Mouse (Mus musculus) limb, embryonic 11.5 days (tissue): ENCODE data around the gene Sertad1. TPM values are rescaled to one million over a fixed set of nuclear protein-coding genes. Genes with fewer than 3 reads are reported as not detected.

Experiments used
- ATAC-seq: fragments of 200-750 bp; cut with Nextera tagmentation; 2 replicates; pipeline ENCODE4 v1.8.0; 2017; ENCODE audit warnings: low read depth; ENCODE audit not compliant: insufficient number of reproducible peaks, low FRiP score, low TSS enrichment
- DNase-seq: peaks from one replicate; pipeline ENCODE4 v3.0.0-alpha.2; 2015; ENCODE audit warnings: low spot score
- H3K27ac ChIP-seq: fragments of 300-500 bp; sonication (generic); replicated peaks from 2 replicates; pipeline ENCODE4 v1.5.1; 2014; ENCODE audit warnings: low read depth, mild to moderate bottlenecking, low read length
- H3K27me3 ChIP-seq: fragments of 300-500 bp; sonication (generic); 2 replicates; pipeline ENCODE4 v1.6.1; 2014; ENCODE audit warnings: mild to moderate bottlenecking, low read length, mixed read lengths; ENCODE audit not compliant: control insufficient read depth, insufficient read depth
- H3K36me3 ChIP-seq: fragments of 300-500 bp; sonication (generic); 2 replicates; pipeline ENCODE4 v1.6.1; 2014; ENCODE audit warnings: mild to moderate bottlenecking, low read length, moderate library complexity, mixed read lengths; ENCODE audit not compliant: control insufficient read depth, insufficient read depth
- H3K4me1 ChIP-seq: fragments of 300-500 bp; sonication (generic); 2 replicates; pipeline ENCODE4 v1.6.1; 2014; ENCODE audit warnings: low read length, mixed read lengths; ENCODE audit not compliant: control insufficient read depth, insufficient read depth
- H3K4me2 ChIP-seq: fragments of 300-500 bp; sonication (generic); 2 replicates; pipeline ENCODE4 v1.6.1; 2014; ENCODE audit warnings: low read depth, mild to moderate bottlenecking, moderate library complexity; ENCODE audit not compliant: severe bottlenecking
- H3K4me3 ChIP-seq: fragments of 300-500 bp; sonication (generic); 2 replicates; pipeline ENCODE4 v1.5.1; 2014; ENCODE audit warnings: low read depth, low read length
- H3K9ac ChIP-seq: fragments of 300-500 bp; sonication (generic); 2 replicates; pipeline ENCODE4 v1.6.1; 2014; ENCODE audit warnings: mild to moderate bottlenecking, low read length
- H3K9me3 ChIP-seq: fragments of 300-500 bp; sonication (generic); 2 replicates; pipeline ENCODE4 v1.6.1; 2016; ENCODE audit warnings: low read length; ENCODE audit not compliant: control insufficient read depth
- WGBS: fragments of 180-500 bp; shearing (Covaris S2); extraction: QIAGEN DNeasy Blood & Tissue Kit; methylation state at CpG from one replicate; pipeline ENCODE4 v1.1.7; 2014; 5-methylcytosine and 5-hydroxymethylcytosine counted together
- polyA plus RNA-seq: library from polyadenylated mRNA; unstranded; fragments of >200 nt; fragmentation: Nextera tagmentation; extraction: Ambion mirVana; gene quantifications from 2 replicates; pipeline ENCODE4 v1.2.1, GENCODE M21; 2014

Gene Sertad1
- polyA plus RNA-seq, 1 experiment from 2014 or later = 29.0 TPM

DNA sequence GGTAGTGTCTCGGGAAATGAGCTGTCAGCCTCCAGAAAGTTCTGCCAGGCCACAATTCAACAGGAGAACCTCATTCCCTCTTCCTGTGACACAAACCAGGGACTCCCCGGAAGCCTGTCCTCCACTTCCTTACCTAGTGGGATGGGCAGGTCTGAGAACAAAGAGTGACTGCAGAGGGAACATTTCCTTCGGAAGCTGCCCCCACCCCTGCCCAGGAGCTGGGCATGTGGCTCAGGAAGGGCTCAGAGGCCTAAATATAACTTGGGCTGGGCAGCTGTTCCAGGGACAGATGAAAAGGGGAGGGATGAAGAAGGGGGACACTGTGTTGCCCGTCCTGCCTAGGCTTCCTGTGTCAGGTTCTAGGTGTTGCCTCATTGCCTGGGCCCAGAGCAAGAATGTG, 14.9 kb downstream of the Sertad1 start:
- no peak for DNase-seq
- no peak for ATAC-seq
- H3K4me3 ChIP-seq = no peak overlapping the region
- H3K9me3 ChIP-seq = no peaks in the 10 kb centered on the region
- no peaks in the 10 kb centered on the region for H3K27me3 ChIP-seq
- no peaks in the 10 kb centered on the region for H3K4me1 ChIP-seq
- no peak overlapping the region; the same call in 1 of the 2 replicates for H3K4me2 ChIP-seq
- WGBS = 60% methylated on average over 4 of the region's 4 CpGs
- no peak overlapping the region for H3K9ac ChIP-seq
- H3K36me3 ChIP-seq = no peaks in the 10 kb centered on the region
- no peak overlapping the region for H3K27ac ChIP-seq

DNA sequence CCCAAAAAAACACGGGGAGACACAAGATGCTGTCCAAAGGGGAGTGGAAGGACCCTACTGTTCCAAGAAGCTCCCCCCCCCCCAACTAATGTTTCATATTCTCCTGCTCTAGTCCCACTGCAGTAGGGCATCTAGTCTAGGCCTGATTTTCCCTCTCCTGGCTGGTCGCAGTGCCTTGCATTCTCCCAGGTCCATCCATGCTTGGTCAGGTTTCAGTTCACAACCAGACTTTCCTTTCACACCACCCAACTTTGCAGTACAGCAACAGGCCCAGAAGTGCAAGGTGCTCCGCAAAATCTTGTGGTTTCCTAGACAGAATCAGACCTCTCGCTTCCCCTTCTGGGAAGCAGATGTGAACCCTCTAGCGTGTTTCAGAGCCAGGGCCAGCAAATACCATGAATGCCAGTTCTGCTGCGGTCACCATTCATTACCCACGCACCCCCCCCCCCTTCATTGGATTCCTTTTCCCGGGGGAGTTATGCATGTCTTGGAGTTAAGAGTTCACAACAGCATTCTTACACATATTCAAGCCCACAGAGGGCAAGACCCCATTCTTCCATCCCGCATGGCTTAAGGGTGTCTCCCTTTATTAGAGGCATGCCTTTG, 20.2 kb downstream of the Sertad1 start:
- DNase-seq (peak; percentile 45), ATAC-seq (no peak)
- no peaks in the 10 kb centered on the region for H3K36me3 ChIP-seq
- no peaks in the 10 kb centered on the region for H3K9me3 ChIP-seq
- no peaks in the 10 kb centered on the region for H3K27me3 ChIP-seq
- peak overlapping the region; percentile 49 for H3K4me2 ChIP-seq
- 0 out of 2 replicates have a peak, but pooled peaks cover 2% of the 10 kb centered on the region for H3K4me1 ChIP-seq
- no peak overlapping the region; the same call in 1 of the 2 replicates for H3K27ac ChIP-seq
- 56% methylated on average over 9 of the region's 9 CpGs for WGBS
- no peak overlapping the region for H3K9ac ChIP-seq
- H3K4me3 ChIP-seq = peak overlapping the region; percentile 47; the same call in 1 of the 2 replicates

DNA sequence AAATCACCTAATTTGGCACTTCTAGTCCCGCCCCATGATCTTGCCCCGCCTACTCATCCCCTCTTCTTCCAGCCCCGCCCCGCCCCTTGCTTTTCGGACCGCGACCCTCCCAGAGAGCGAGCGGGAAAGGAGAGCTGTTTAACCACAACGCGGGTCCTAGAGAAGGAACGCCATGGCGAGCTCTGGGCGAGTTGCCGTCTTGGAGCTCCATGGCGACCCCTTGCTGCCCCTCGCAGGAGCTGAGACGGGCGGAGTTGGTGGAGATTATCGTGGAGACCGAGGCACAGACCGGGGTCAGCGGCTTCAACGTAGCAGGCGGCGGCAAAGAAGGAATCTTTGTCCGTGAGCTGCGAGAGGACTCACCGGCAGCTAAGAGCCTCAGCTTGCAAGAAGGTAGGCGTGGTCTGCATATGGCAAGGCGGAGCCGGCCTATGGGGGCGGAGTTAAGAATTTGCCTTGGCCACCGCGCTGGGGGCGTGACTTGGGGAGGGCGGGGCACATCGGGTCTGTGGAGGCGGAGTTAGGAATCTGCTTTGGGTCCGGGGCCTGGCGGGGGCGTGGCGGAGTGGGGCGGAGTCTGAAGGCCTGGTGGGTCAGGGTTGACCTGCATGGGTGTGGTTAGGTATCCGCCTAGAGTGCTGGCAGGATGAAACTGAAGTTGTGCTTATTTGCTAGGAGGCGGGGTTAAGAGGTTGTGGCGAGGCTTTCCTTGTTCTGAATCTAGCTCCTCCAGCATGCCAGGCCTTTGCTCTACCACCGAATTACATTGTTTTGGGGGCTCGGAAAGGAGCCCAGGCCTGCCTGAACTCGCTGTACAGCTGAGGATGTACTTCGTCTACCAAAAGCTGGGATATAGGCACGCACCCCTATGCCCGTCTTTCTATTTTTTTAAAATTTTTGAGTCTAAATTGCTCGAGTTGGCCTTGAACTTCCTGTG, 21.3 kb downstream of the Sertad1 start:
- WGBS = under 1% methylated on average over 53 of the region's 54 CpGs
- H3K27me3 ChIP-seq = no peaks in the 10 kb centered on the region
- H3K4me1 ChIP-seq = 0 out of 2 replicates have a peak, but pooled peaks cover 2% of the 10 kb centered on the region
- ATAC-seq (peak; percentile 91), DNase-seq (peak; percentile 100)
- H3K4me2 ChIP-seq = peak overlapping the region; percentile 49
- H3K9ac ChIP-seq = peak overlapping the region; percentile 70
- no peaks in the 10 kb centered on the region for H3K36me3 ChIP-seq
- peak overlapping the region; percentile 96 for H3K27ac ChIP-seq
- H3K9me3 ChIP-seq = no peaks in the 10 kb centered on the region
- peak overlapping the region; percentile 47 for H3K4me3 ChIP-seq

DNA sequence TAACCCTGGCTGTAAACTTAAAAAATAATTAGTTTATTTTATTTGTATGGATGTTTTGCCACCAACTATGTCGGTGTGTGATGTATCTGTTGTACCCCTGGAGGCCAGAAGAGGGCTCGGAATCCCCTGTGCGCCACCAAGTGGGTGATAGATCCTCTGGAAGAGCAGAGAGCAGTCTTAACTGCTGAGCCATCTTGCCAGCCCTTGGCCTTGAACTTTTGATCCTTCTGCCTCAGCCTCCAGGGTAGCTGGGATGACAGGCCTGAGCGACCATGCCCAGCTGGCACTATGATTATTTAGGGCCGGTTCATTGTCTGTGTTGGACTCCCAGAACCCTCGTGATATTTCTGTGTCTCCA, 21.9 kb downstream of the Sertad1 start:
- Histone ChIP-seq H3K9ac (no peak overlapping the region), H3K4me1 (0 out of 2 replicates have a peak, but pooled peaks cover 2% of the 10 kb centered on the region), H3K9me3 (no peaks in the 10 kb centered on the region), H3K27me3 (no peaks in the 10 kb centered on the region), H3K4me2 (peak overlapping the region; percentile 49), H3K27ac (no peak overlapping the region), H3K36me3 (no peaks in the 10 kb centered on the region), H3K4me3 (peak overlapping the region; percentile 47)
- WGBS = 23% methylated on average over 6 of the region's 6 CpGs
- ATAC-seq = peak; percentile 7; the same call in 1 of the 2 replicates
- DNase-seq = peak; percentile 61

DNA sequence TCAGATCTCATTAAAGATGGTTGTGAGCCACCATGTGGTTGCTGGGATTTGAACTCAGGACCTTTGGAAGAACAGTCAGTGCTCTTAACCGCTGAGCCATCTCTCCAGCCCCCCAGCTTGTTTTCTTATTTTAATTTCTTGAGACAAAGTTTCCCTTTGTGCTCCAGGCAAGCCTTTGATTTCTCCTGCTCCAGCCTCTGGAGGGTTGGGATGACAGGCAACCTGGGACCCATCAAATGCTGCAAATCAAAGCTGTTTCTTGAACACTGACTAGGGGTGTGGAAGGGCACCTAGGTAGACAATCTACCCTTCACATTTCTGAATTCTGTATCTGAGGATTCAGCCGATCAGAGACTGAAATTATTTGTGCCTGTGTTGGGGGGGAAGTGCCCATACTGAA, 24.1 kb downstream of the Sertad1 start:
- DNase-seq (no peak), ATAC-seq (no peak)
- WGBS = 85% methylated on average over 2 of the region's 2 CpGs
- Histone ChIP-seq H3K27me3 (no peaks in the 10 kb centered on the region), H3K4me1 (0 out of 2 replicates have a peak, but pooled peaks cover 2% of the 10 kb centered on the region), H3K4me2 (no peak overlapping the region), H3K9ac (no peak overlapping the region), H3K36me3 (no peaks in the 10 kb centered on the region), H3K27ac (no peak overlapping the region), H3K4me3 (no peak overlapping the region), H3K9me3 (no peaks in the 10 kb centered on the region)

DNA sequence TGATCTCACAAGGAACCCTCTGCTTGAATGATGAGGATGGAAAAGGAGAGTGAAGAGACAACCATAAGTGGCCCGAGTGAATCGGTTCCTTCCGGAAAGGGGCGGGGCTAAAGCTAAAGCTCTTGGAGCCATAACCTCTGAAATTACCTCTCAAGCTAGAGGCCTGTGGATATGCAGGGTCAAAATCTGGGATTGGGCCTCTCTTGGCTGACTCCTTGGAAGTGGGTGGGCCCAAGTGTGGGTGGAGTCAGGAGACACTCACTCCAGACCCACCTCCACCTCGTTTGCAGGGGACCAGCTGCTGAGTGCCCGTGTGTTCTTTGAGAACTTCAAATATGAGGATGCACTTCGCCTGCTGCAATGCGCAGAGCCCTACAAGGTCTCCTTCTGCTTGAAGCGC, 28.3 kb downstream of the Sertad1 start:
- Histone ChIP-seq H3K4me2 (no peak overlapping the region), H3K4me3 (no peak overlapping the region), H3K4me1 (no peaks in the 10 kb centered on the region), H3K9ac (no peak overlapping the region), H3K27ac (no peak overlapping the region), H3K36me3 (no peaks in the 10 kb centered on the region), H3K27me3 (no peaks in the 10 kb centered on the region), H3K9me3 (no peaks in the 10 kb centered on the region)
- ATAC-seq (no peak), DNase-seq (no peak)
- WGBS = 74% methylated on average over 9 of the region's 9 CpGs

DNA sequence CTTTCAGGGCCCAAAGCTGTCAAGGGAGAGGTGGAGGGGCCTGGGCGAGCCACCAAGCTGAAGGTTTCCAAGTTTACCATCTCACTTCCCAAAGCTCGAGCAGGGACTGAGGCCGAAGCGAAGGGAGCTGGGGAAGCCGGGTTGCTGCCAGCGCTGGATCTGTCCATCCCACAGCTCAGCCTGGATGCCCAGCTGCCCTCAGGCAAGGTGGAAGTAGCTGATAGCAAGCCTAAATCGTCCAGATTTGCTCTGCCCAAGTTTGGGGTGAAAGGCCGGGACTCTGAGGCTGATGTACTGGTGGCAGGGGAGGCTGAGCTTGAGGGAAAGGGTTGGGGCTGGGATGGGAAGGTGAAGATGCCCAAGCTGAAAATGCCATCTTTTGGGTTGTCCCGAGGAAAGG, 31.6 kb downstream of the Sertad1 start:
- WGBS = 86% methylated on average over 9 of the region's 9 CpGs
- no peak overlapping the region for H3K4me3 ChIP-seq
- H3K9ac ChIP-seq = no peak overlapping the region
- no peaks in the 10 kb centered on the region for H3K9me3 ChIP-seq
- ATAC-seq (no peak), DNase-seq (no peak)
- H3K4me1 ChIP-seq = no peaks in the 10 kb centered on the region
- no peaks in the 10 kb centered on the region for H3K36me3 ChIP-seq
- H3K4me2 ChIP-seq = no peak overlapping the region
- no peak overlapping the region for H3K27ac ChIP-seq
- no peaks in the 10 kb centered on the region for H3K27me3 ChIP-seq

DNA sequence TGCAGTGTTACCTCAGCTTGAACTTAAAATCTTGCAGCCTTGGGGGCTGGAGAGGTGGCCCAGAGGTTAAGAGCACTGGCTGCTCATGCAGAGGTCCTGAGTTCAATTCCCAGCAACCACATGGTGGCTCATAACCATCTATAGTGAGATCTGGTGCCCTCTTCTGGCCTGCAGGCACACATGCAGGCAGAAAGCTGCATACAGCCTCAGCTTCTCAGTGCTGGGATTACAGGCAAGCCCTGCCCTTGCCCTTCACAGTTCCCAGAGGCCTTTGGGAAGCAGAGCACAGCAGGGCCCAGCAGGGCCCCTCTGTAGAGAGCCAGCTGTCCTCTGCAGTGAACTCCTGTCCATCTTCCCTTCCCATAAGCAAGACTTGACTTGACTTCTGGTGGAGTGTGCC, 33.4 kb downstream of the Sertad1 start:
- H3K27me3 ChIP-seq = no peaks in the 10 kb centered on the region
- no peak overlapping the region for H3K9ac ChIP-seq
- no peak overlapping the region for H3K27ac ChIP-seq
- no peaks in the 10 kb centered on the region for H3K9me3 ChIP-seq
- H3K4me1 ChIP-seq = no peaks in the 10 kb centered on the region
- H3K4me2 ChIP-seq = no peak overlapping the region
- ATAC-seq = no peak
- no peaks in the 10 kb centered on the region for H3K36me3 ChIP-seq
- DNase-seq = no peak
- H3K4me3 ChIP-seq = no peak overlapping the region
